Mouse (Mus musculus) olfactory bulb, adult 2 months (tissue): ENCODE data around the gene Edn1.

Experiments
- CTCF ChIP-seq: fragments of 200-500 bp; IDR thresholded peaks from 2 replicates; pipeline ENCODE4 v1.5.1; 2012; ENCODE audit warnings: low read depth, mild to moderate bottlenecking, low read length, moderate library complexity; ENCODE audit not compliant: insufficient read depth
- POLR2A ChIP-seq: fragments of 200-500 bp; IDR thresholded peaks from 2 replicates; pipeline ENCODE4 v1.6.1; 2012; ENCODE audit warnings: mild to moderate bottlenecking, low read depth, low read length, moderate library complexity; ENCODE audit not compliant: insufficient read depth

GRCm38 (mm10) chr13:42277751-42278150 lies 23.5 kb upstream of the Edn1 start:
- TF ChIP-seq POLR2A (no peak), CTCF (no peak)
